Mouse (Mus musculus): ENCODE measurements at regions not wholly inside any gene's neighbourhood (a gene's known extent, or its start where the extent isn't known, plus 50 kb on each side); places are given as distances from the start of the nearest gene placed in this dataset.

GRCm38 (mm10) chr6:15501063-15501462 lies 219.4 kb upstream of the Mdfic start:
- no peaks in the 10 kb centered on the region for H3K36me3 ChIP-seq (ENCODE audit: control insufficient read depth, insufficient read depth, low read length)
- TF ChIP-seq POLR2A (IDR thresholded peaks at IDR 0.05; ENCODE audit: low read depth, low read length) (no peak), CTCF (IDR thresholded peaks at IDR 0.05; ENCODE audit: extremely low read depth, insufficient read depth, insufficient read length, insufficient replicate concordance) (no peak)
- DNase-seq (ENCODE audit: low read depth in 1 of 2, low spot score in 2 of 2), result no peak

GRCm38 (mm10) chr6:15509314-15509713 lies 211.1 kb upstream of the Mdfic start:
- Histone ChIP-seq H3K4me3 (ENCODE audit: extremely low read depth, insufficient read depth, insufficient read length) (no peak overlapping the region), H3K36me3 (ENCODE audit: control insufficient read depth, insufficient read depth, low read length) (no peaks in the 10 kb centered on the region), H3K27ac (ENCODE audit: insufficient read depth, low read length) (no peak overlapping the region), H3K27me3 (ENCODE audit: control insufficient read depth, insufficient read depth, low read length) (no peaks in the 10 kb centered on the region), H3K4me1 (ENCODE audit: control insufficient read depth, insufficient read depth, insufficient read length) (no peaks in the 10 kb centered on the region)
- 84% methylated on average over 2 of the region's 2 CpGs for WGBS
- no peak for DNase-seq (ENCODE audit: low read depth in 1 of 2, low spot score in 2 of 2)
- no peak for TF ChIP-seq CTCF (IDR thresholded peaks at IDR 0.05; ENCODE audit: extremely low read depth, insufficient read depth, insufficient read length, insufficient replicate concordance)
- no peak for TF ChIP-seq POLR2A (IDR thresholded peaks at IDR 0.05; ENCODE audit: low read depth, low read length)

More at GRCm38 (mm10) chr6:15501063-15501462, 219.4 kb upstream of the Mdfic start:
- H3K4me3 ChIP-seq (ENCODE audit: extremely low read depth, insufficient read depth, insufficient read length), result no peak overlapping the region
- no peaks in the 10 kb centered on the region for H3K4me1 ChIP-seq (ENCODE audit: control insufficient read depth, insufficient read depth, insufficient read length)
- no peak overlapping the region for H3K27ac ChIP-seq (ENCODE audit: insufficient read depth, low read length)
- WGBS, result 87% methylated on average over 4 of the region's 4 CpGs
- no peaks in the 10 kb centered on the region for H3K27me3 ChIP-seq (ENCODE audit: control insufficient read depth, insufficient read depth, low read length)

- Histone ChIP-seq H3K4me3 (ENCODE audit: extremely low read depth, insufficient read depth, insufficient read length) (no peak overlapping the region), H3K36me3 (ENCODE audit: control insufficient read depth, insufficient read depth, low read length) (no peaks in the 10 kb centered on the region), H3K27ac (ENCODE audit: insufficient read depth, low read length) (no peak overlapping the region), H3K27me3 (ENCODE audit: control insufficient read depth, insufficient read depth, low read length) (no peaks in the 10 kb centered on the region), H3K4me1 (ENCODE audit: control insufficient read depth, insufficient read depth, insufficient read length) (no peaks in the 10 kb centered on the region)
- DNase-seq (ENCODE audit: low read depth in 1 of 2, low spot score in 2 of 2), result no peak
- TF ChIP-seq CTCF (IDR thresholded peaks at IDR 0.05; ENCODE audit: extremely low read depth, insufficient read depth, insufficient read length, insufficient replicate concordance) (no peak), POLR2A (IDR thresholded peaks at IDR 0.05; ENCODE audit: low read depth, low read length) (no peak)
- WGBS, result 63% methylated on average over 2 of the region's 2 CpGs
These were observed 183.2 kb upstream of the Mdfic start for GRCm38 (mm10) chr6:15537279-15537678.

GRCm38 (mm10) chr6:15541969-15542368 lies 178.5 kb upstream of the Mdfic start:
- H3K27ac ChIP-seq (ENCODE audit: insufficient read depth, low read length), result no peak overlapping the region
- TF ChIP-seq CTCF (IDR thresholded peaks at IDR 0.05; ENCODE audit: extremely low read depth, insufficient read depth, insufficient read length, insufficient replicate concordance), result no peak
- no peak for TF ChIP-seq POLR2A (IDR thresholded peaks at IDR 0.05; ENCODE audit: low read depth, low read length)
- WGBS, result 70% methylated on average over 4 of the region's 4 CpGs
- H3K27me3 ChIP-seq (ENCODE audit: control insufficient read depth, insufficient read depth, low read length), result no peaks in the 10 kb centered on the region
- no peaks in the 10 kb centered on the region for H3K4me1 ChIP-seq (ENCODE audit: control insufficient read depth, insufficient read depth, insufficient read length)
- H3K36me3 ChIP-seq (ENCODE audit: control insufficient read depth, insufficient read depth, low read length), result no peaks in the 10 kb centered on the region
- no peak overlapping the region for H3K4me3 ChIP-seq (ENCODE audit: extremely low read depth, insufficient read depth, insufficient read length)
- no peak for DNase-seq (ENCODE audit: low read depth in 1 of 2, low spot score in 2 of 2)

GRCm38 (mm10) chr6:15543516-15544080 lies 176.9 kb upstream of the Mdfic start:
- Histone ChIP-seq H3K27me3 (ENCODE audit: control insufficient read depth, insufficient read depth, low read length) (no peaks in the 10 kb centered on the region), H3K27ac (ENCODE audit: insufficient read depth, low read length) (no peak overlapping the region), H3K36me3 (ENCODE audit: control insufficient read depth, insufficient read depth, low read length) (no peaks in the 10 kb centered on the region), H3K4me3 (ENCODE audit: extremely low read depth, insufficient read depth, insufficient read length) (no peak overlapping the region), H3K4me1 (ENCODE audit: control insufficient read depth, insufficient read depth, insufficient read length) (no peaks in the 10 kb centered on the region)
- WGBS, result 90% methylated on average over 14 of the region's 14 CpGs
- TF ChIP-seq CTCF (IDR thresholded peaks at IDR 0.05; ENCODE audit: extremely low read depth, insufficient read depth, insufficient read length, insufficient replicate concordance), result no peak
- no peak for TF ChIP-seq POLR2A (IDR thresholded peaks at IDR 0.05; ENCODE audit: low read depth, low read length)
- DNase-seq (ENCODE audit: low read depth in 1 of 2, low spot score in 2 of 2), result no peak

- no peak for DNase-seq (ENCODE audit: low read depth in 1 of 2, low spot score in 2 of 2)
- Histone ChIP-seq H3K27ac (ENCODE audit: insufficient read depth, low read length) (no peak overlapping the region), H3K27me3 (ENCODE audit: control insufficient read depth, insufficient read depth, low read length) (no peaks in the 10 kb centered on the region), H3K4me1 (ENCODE audit: control insufficient read depth, insufficient read depth, insufficient read length) (no peaks in the 10 kb centered on the region), H3K36me3 (ENCODE audit: control insufficient read depth, insufficient read depth, low read length) (no peaks in the 10 kb centered on the region), H3K4me3 (ENCODE audit: extremely low read depth, insufficient read depth, insufficient read length) (no peak overlapping the region)
- WGBS, result 84% methylated on average over 2 of the region's 2 CpGs
- TF ChIP-seq CTCF (IDR thresholded peaks at IDR 0.05; ENCODE audit: extremely low read depth, insufficient read depth, insufficient read length, insufficient replicate concordance) (no peak), POLR2A (IDR thresholded peaks at IDR 0.05; ENCODE audit: low read depth, low read length) (no peak)
These were observed 171.6 kb upstream of the Mdfic start for GRCm38 (mm10) chr6:15548833-15549232.

- Histone ChIP-seq H3K27ac (ENCODE audit: insufficient read depth, low read length) (no peak overlapping the region), H3K4me1 (ENCODE audit: control insufficient read depth, insufficient read depth, insufficient read length) (no peaks in the 10 kb centered on the region), H3K36me3 (ENCODE audit: control insufficient read depth, insufficient read depth, low read length) (no peaks in the 10 kb centered on the region), H3K4me3 (ENCODE audit: extremely low read depth, insufficient read depth, insufficient read length) (no peak overlapping the region), H3K27me3 (ENCODE audit: control insufficient read depth, insufficient read depth, low read length) (no peaks in the 10 kb centered on the region)
- DNase-seq (ENCODE audit: low read depth in 1 of 2, low spot score in 2 of 2), result peak in 1 of 2 experiments; percentile 10
- no peak for TF ChIP-seq CTCF (IDR thresholded peaks at IDR 0.05; ENCODE audit: extremely low read depth, insufficient read depth, insufficient read length, insufficient replicate concordance)
- TF ChIP-seq POLR2A (IDR thresholded peaks at IDR 0.05; ENCODE audit: low read depth, low read length), result no peak
- 77% methylated on average over 1 of the region's 1 CpGs for WGBS
These were observed 127.7 kb upstream of the Mdfic start for GRCm38 (mm10) chr6:15592780-15593179.

Measured in spleen, adult 2 months (tissue).